Mouse (Mus musculus) gastrocnemius, postnatal 36 days (tissue): ENCODE results near the gene Naa10. TPM values are rescaled to one million over a fixed set of nuclear protein-coding genes. Genes with fewer than 3 reads are reported as not detected.

Source experiments
- DNase-seq, 2 experiments: peaks; one replicate each; pipeline ENCODE4 v3.0.0; 2022
- intact Hi-C: fragments of 180-260 bp; cut with DNase I; formaldehyde crosslinking; loops from one replicate; pipeline ENCODE4 v1.15.1; 2025
- long read RNA-seq, 2 experiments: library from polyadenylated mRNA; stranded (forward); transcript quantifications; one replicate each; pipeline ENCODE4 v2.0.0; 2021
- total RNA-seq, 2 experiments: library from RNA; stranded (reverse); gene quantifications; 2 replicates each; pipeline ENCODE4 v1.2.3; 2021

The Naa10 gene
- 10 to 100 TPM; 52.9 to 57.1 TPM for total RNA-seq
- long read RNA-seq, experiment 1, transcript Naa10-201 (8 exons, 962 nt), result minor isoform, 10 of 104 reads
- long read RNA-seq, experiment 1, transcript Naa10-204 (8 exons, 1,031 nt), result major isoform, 51 of 104 reads
- long read RNA-seq, experiment 1, transcript Naa10-203 (8 exons, 979 nt), result minor isoform, 11 of 104 reads
- long read RNA-seq, experiment 1, partial matches to known transcripts, result 26 of 104 reads
- long read RNA-seq, experiment 1, other reads (novel, unspliced or antisense), result 5 of 104 reads
- long read RNA-seq, experiment 2, transcript Naa10-201 (8 exons, 962 nt), result minor isoform, 10 of 108 reads
- long read RNA-seq, experiment 2, transcript Naa10-204 (8 exons, 1,031 nt), result major isoform, 75 of 108 reads
- long read RNA-seq, experiment 2, partial matches to known transcripts, result 17 of 108 reads
- long read RNA-seq, experiment 2, other reads (novel, unspliced or antisense), result 2 of 108 reads

DNA sequence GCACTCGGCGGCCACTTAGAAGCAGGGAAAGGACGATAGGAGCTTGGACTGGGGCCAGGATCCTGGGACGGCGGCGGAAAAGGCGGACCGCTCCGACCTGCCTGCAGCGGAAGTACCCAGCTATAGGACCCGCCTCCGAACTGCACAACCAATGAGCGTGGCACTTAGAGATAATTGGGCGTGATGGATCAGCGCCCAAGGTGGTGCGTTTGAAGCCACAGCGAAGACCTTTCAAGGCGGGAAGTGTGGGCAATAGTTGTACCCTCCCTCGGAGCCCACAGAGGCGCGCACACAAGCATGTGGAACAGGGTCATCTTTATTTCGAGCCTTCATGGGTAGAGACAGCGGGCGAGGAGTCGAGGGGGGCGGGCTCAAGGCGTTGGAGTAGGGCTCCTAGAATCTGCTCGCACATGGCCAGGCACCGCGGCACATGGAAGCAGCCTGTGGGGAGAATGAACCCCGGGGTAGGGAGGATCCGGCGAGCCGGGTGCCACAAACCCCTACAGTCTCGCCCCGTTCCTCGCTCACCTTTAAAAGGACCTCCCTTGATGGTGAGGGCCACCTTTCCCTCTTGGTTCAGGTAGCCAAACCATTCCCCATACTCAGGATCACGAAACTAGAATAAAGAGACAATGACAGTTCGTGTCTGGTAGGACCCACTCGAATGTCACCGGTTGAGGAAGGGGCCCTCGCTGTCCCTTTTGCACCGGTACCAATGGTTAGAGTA is at the start of gene Naa10, which contains the start of gene Arhgap4:
TSS of gene Naa10 (minus strand) at position 122 of the 727 bp plus-strand sequence.
TSS of gene Arhgap4 (minus strand) at position 48 of the 727 bp plus-strand sequence.
- peak; percentile 78 to 83 for DNase-seq

DNA sequence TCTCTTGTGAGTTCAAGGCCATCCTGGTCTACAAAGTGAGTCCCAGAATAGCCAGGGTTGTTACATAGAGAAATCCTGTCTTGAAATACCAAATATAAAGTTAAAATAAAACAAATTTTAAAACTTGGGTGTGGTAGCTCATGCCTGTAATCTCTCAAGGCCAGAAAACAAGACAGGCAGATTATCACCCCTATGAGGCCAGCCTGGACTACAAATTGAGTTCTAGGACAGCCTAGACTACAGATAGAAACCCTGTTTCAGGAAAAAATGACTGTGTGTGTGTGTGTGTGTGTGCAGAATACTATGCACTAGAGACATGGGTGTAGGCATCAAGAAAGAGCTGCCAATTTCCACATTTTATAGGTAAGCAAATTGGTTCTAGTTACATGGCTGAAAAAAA is 49.0 kb upstream of the Naa10 start:
- intact Hi-C loops, result no loop called here

More for the DNA sequence above, at the start of gene Naa10, which contains the start of gene Arhgap4:
- intact Hi-C loops, result no loop called here

DNA sequence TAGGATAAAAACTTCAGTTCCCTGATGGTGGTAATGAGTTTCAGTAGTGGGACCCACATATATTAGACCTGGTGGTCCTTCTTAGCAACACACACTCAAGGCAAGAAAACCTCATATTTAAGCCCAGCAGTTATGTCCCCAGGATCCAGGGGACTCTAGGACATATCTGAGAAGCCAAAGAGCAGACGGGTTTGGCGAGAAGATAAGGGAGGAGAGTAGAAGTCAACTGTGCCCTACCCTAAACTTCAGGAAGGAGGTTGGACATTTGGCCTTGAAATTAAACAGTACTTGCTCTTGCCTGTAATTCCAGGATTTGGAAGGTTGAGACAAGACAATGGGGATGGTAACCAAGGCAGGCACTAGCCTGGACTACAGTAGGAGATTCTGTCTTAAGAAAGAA is 48.0 kb upstream of the Naa10 start:
- intact Hi-C loops, result no loop called here
- no peak for DNase-seq

More for the DNA sequence above, 49.0 kb upstream of the Naa10 start:
- no peak for DNase-seq

DNA sequence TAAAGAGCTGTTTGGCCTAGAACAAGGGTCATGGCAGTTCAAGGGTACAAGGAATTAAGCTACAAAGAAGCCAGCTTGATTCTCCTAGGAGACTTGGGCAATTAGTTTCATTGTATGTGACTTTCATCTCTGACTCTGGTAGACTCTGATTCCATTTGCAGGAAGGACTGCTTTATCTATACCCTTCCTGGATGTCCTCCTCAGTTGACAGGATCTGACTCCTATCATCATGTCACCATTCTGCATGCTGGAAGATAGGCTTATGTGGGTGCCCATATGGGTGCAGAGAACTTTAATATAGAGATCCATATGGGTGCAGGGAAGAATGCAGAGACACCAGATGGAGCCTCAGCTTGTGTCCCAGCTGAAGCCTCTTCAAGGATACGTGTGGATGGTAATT is 47.4 kb upstream of the Naa10 start:
- intact Hi-C loops, result no loop called here
- DNase-seq, result no peak

DNA sequence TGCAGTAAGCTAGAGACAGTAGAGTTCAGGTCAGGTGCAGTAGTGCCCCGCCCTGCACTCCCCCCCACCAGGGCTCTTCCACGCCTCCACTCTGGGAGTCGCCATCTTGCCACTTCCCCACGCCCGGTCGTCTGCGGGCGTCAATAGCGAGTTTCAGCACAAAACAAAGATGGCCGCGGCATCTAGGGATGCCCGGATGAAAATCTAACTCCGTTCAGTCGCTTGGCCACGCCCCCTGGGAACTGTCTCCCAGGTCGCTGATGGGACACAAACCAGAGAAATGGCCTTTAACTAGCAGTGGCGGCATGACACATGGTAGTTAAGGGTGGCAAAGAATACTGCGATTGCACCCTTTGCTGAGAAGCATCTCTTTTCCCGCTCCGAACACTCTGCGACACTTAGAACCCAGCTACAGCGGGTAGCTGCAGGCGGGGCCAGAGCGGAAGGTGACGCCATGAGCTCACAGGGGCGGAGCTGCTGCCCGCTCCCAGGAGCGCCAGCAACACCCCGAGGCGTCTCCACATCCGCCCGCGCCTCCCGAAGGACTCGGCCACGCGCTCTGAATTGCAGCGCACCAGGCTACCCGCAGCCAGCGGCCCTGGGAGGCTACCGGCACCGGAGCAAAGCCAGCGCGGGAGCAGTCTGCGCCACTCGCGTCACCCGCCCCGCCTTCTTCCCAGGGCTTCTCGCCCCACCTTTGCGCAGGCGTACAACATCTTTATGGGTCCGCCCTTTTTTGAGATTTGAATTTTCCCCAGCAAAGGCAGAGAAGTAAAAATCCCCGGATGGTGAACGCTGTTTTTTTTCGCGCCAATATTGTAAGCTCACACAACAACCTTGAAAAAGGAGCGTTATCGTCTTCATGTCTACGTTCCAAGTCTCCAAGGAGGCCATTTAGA is 45.7 kb upstream of the Naa10 start:
- peak; percentile 75 to 85 for DNase-seq
- intact Hi-C loops, result no loop called here

DNA sequence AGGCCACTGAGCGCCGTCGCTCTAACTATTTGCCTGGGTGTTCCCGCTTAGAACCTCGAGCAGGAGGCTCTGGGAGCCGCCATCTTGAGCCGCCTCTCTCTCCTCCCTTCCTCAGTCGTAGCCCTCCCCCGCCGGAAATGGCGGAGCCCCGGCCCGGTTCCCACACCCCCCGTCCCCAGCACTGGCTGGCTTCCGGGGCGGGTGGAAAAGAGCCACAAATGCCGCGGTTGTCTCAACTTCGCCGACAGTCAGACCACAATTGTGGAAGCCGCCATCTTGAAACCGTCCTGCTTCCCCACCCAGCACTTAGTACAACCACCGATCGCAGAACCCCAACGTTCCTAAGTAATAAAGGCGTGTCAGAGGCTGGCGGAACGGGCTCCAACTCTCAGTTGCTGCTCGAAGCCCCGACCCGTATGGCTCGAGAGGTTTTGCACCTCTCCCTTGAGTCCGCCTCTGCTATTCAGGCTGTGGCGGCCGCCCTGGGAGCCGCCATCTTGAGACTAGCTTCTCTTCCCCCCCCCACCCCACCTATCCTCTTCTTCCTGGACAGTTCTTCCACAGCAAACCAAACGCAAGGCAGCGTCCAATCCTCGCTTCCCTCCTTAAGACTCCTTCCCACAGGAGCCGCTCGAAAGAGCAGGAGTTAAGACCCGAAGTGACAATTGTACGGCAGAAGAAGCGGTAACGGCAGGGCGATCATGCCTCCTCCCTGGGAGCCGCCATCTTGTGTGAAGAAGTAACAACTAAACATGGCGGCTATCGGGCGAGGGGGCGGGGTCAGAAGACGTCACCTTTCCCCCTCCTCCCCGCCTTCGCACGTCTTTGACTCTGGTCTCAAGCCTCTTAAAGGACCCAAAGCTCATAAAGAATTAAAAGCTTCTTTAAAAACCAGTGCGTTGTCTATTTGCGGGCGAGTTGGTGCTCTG is 44.8 kb upstream of the Naa10 start, which contains the start of gene Hcfc1:
TSS of gene Hcfc1 (minus strand) at position 110 of the 929 bp plus-strand sequence.
- intact Hi-C loops, result no loop called here
- peak; percentile 83 to 89 for DNase-seq

DNA sequence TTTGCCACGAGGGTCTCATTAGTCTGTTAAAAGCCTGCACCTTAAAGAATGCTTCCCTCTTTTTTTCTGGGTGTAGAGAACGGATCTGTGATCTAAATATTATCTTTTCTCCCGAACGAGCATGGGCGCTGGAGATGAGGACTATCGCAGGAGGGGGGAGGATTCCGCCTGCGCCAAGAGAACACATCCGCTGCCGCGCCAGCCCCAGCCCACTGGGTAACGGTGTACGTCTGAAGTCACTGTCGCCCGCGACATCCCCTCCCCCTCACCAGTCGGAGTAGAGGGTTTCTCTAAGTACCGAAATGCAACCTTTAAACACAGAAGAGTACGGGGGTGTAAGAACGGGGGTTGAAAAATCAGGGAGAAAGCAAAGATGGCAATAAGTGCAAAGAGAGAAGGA is 43.6 kb upstream of the Naa10 start:
- intact Hi-C loops, result no loop called here

DNA sequence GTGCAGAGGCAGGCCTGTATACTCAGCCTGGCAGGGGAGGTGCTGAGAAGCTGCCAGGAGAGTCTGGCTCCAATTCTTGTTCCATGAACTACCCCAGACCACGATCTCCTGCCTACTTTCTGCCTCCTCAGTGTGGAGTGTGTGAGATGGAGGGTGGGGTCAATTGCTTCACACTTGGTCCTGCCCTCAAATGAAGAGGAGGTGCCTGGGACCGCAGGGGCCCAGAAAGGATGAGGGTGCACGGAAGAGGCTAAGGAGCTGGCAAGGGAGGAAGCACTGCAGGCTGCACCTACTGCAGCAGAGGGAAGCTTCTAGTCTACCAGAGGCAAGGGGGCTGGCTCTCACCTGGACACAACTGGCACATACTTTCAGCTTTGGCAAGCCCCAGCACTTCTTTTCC is 42.6 kb upstream of the Naa10 start:
- no peak for DNase-seq
- intact Hi-C loops, result no loop called here

More for the DNA sequence above, 43.6 kb upstream of the Naa10 start:
- DNase-seq, result no peak

DNA sequence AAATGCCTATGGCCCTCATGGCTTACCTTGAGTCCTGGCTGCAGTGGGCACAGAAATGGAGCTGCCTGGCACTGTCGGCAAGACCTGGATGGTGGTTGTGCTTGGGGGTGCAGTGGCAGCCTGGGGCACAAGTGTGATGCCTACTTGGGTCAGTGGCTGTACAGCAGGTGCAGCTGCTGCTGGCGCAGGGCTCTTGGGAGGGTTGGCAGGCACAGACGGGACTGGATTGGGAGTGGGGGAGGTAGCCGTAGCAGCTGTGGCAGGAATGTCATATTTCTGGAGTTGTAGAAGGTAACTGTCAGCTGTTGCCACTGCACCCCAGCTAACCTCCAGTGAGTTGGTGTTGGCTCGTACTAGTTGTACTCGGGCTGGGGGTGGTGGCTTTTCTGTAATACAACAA is 33.2 kb upstream of the Naa10 start:
- no peak for DNase-seq
- intact Hi-C loops, result no loop called here

DNA sequence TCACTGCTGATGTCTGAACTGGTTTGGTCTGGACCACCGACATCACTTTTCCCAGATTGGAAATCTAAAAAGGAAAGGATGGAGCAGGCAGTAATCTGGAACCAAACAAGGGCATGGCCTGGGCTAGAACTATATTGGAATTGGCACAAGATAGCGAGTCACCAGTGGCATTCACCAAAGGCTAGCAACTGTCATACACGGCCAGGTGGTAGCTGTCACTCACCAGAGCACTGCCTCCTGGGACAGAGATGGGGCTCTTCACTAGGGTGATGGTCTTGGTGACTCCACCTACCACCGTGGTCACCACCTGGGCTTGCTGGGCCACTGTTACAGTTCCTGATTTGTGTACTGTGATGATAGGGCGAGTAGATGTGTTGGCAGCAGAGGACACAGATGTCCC is 30.9 kb upstream of the Naa10 start:
- intact Hi-C loops, result no loop called here
- no peak for DNase-seq

DNA sequence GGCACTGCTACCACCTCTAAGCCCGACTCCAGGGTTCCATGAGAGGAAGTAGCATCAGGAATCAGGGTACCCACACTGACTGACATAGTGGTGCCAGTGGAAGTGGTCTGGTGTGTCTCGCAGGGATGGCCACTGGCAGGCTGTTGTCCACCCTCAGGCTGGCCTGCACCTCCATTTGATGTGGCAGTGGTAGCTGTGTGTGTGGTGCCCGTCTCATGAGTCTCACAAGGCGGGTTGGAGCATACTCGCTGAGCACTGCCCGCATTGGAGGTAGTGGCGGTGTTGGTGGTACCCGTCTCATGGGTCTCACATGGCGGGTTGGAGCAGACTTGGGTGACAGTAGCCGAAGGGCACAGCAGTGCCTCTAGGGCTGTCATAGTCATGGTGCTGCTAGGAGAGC is 27.6 kb upstream of the Naa10 start:
- no peak for DNase-seq
- intact Hi-C loops, result no loop called here

DNA sequence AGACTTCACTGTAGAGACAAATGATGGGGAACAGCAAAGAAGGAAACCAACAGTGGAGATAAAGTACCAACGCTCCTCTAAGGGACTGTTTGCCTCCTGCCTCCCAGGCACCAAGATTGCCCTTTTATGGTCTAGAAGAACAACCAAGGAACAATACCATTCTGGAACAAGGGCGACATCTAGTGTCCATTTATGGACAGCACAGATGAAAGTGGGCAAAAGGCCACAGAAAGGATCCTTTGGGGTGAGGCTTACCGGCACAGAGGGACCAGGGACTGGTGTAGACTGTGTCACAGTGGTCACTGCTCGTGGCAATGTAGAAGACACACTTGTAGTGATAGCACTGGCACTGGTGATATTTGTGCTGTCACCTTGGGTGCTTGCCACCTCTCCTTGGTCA is 26.9 kb upstream of the Naa10 start:
- intact Hi-C loops, result no loop called here
- no peak for DNase-seq

DNA sequence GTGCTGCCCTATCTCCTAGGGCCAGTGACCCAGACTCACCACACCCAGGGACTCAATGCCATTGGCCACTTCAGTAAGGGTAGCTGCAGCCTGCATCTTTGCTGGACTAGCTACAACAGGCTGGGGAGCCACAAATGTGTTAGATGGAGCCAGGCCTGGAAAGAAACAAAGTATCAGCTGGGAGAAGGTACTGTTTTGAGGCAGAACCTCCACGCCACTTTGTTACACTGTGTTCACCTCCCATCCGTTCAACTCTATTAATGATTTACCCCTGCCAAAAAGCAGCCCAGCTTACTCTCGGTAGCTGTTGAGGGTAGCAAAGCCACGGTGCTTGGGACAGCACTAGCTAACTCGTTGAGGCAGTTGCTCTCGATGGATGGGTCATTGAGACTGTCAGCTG is 25.2 kb upstream of the Naa10 start:
- DNase-seq, result no peak
- intact Hi-C loops, result loop anchor here (2.0 kb wide), 1 partner anchor 148 kb away; no protein-coding TSS in a partner anchor

DNA sequence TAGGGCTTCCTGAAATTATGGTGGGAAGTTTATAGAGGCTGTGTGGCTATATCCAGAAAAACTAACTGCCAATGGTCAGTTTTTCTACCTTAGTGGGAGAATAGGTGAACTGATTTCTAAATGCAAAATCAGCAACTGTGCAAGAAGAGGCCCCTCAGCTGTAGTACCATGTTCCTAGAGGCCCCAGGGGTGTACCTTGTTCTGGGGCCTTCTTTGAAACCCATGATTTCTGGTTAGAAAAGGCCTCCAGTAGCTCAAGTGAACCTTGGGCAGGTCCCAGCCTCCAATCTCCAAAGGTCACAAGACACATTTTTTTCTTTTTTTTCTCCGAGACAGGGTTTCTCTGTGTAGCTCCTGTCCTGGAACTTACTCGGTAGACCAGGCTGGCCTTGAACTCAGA is 20.6 kb upstream of the Naa10 start:
- intact Hi-C loops, result no loop called here
- DNase-seq, result no peak

DNA sequence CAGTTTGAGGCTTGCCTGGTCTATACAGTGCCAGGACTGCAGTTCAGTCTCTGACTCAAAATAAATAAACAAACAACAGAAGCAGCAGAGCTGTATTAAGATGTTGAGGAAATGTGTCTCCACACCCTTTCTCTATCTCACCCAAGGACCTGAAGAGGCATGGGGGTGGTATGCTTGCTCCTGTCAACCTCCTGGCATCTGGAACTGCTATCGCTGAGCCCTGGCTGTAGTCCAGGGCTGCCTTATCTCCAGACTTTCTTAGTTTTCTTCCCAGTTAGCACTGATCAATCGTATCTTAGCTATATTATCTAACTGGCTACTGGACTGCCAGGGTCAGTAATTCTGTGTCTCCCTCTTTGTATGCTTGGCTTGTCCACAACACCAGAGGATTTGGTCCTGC is 20.1 kb upstream of the Naa10 start:
- intact Hi-C loops, result no loop called here

DNA sequence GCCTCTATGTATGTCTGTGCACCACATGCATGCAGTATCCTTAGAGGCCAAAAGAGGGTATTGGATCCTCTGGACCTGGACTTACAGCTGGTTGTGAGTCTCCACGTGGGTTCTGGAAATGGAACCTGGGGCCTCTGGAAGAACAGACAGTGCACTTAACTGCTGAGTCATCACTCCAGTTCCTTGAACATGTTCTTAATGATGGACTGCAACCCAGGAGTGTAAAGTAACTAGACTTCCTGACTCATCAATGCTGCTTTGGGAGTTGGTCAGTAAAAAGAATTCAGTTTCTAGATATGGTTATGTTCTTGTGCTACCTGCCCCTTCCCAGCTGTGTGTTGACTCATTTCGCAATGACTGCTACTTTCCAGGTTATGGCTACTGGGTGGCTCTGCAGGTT is 10.1 kb upstream of the Naa10 start:
- intact Hi-C loops, result no loop called here
- no peak for DNase-seq

More for the DNA sequence above, 20.1 kb upstream of the Naa10 start:
- no peak for DNase-seq

DNA sequence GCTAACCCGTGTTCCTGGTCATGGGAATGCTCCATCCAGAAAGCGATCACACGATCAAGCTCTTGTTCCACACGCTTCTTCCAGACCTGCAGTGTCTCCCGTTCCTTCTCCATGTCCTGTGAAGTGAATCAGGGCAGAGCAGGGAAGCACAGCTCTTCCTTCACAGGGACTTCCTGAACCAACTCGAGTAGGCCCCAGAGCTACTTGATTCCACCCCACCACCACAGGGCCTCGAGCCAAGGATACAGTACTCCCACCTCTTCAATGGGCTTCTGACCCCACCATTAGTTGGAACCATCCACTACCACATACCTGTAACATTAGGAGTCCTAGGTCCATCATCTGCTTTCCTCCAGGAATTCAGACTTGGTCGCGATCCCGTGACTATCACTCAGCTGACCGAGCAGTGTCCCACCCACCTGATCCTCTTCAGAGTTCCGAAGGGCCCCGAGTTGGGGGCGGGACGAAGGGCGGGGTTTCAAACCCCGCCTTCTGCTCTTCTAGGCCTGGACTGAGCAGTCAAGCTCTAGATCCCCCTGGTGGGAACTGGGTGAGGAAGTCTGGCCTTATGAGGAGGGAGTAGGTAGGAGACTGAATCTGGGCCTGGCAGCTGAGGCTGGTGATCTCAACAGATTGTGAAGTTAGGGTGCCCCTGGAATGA is 8.8 kb upstream of the Naa10 start, which contains the start of gene Renbp:
TSS of gene Renbp (minus strand) at position 449 of the 661 bp plus-strand sequence.
- DNase-seq, result peak; percentile 51 to 57
- intact Hi-C loops, result no loop called here

DNA sequence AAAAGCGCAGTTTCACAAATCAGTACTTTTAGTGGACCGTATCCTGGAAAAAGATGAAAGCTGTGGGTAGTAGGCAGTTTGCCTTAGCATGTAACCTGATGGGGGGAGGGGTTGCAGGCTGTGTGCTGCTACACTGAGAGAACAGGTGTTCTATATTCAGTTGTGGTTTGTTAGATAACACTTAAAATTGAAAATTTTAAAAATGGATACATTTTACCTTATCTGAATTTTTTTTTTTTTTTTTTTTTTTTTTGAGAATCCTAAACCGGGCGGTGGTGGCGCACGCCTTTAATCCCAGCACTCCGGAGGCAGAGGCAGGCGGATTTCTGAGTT is 772 bp upstream of the Naa10 start:
- intact Hi-C loops, result no loop called here

DNA sequence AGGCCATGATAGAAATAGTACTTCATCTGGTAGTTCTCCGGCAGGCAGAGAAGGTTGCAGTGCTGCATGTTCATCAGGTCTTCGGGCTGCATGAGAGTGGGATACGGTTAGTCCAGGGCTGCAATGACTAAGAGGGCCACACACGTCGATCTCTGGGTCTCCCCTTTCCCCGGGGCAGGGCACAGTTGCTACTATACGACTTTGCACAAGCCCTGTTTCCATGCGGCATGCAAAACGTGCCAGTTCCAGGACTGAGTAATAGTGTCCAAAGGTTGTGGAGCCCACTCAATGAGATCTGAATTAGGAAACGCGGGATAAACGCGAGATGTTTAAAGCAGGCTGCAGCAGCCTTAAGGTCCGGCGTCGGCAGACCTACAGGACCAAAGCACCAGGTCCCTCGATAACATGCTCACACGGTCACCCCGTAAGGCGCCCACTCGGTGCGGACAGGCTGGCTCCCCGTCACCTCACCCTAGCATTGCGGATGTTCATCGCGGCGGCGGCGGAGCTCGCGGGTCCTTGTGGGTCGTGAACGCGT is 390 bp downstream of the Naa10 start:
- no peak for DNase-seq
- intact Hi-C loops, result no loop called here

More for the DNA sequence above, 772 bp upstream of the Naa10 start:
- no peak for DNase-seq
